Mouse (Mus musculus): Measurements from ENCODE around the gene Med19. TPM values are rescaled to one million over a fixed set of nuclear protein-coding genes. Genes with fewer than 3 reads are reported as not detected.

Gene Med19
- polyA plus RNA-seq, 1 experiment from 2014 or later = 26.6 TPM

GRCm38 (mm10) chr2:84637452-84638165 lies 40.6 kb upstream of the Med19 start:
- Histone ChIP-seq H3K9ac (ENCODE audit: low read length) (peak overlapping the region; percentile 63), H3K27ac (replicated peaks in 1 of 2; ENCODE audit: control insufficient read depth in 1 of 2, insufficient read depth in 1 of 2, low read depth in 2 of 2, low read length in 2 of 2) (peak overlapping the region; percentile 68 to 95), H3K27me3 (ENCODE audit: control insufficient read depth, insufficient read depth, low read length) (no peaks in the 10 kb centered on the region), H3K4me2 (ENCODE audit: low read length) (peak overlapping the region; percentile 60), H3K9me3 (ENCODE audit: control insufficient read depth, low read length) (no peaks in the 10 kb centered on the region), H3K4me1 (ENCODE audit: control insufficient read depth in 2 of 2, insufficient read depth in 2 of 2, low read length in 2 of 2) (peaks cover 28 to 93% of the 10 kb centered on the region in 2 experiments), H3K4me3 (ENCODE audit: control insufficient read depth in 1 of 2, insufficient read depth in 1 of 2, low read depth in 1 of 2, low read length in 2 of 2) (peak overlapping the region in 1 of 2 experiments; percentile 14; a peak in 2 of 4 replicates), H3K36me3 (ENCODE audit: control insufficient read depth, insufficient read depth, low read length) (peaks cover 11% of the 10 kb centered on the region; the same call in 1 of the 2 replicates)
- ATAC-seq (ENCODE audit: insufficient number of reproducible peaks, insufficient read depth, low FRiP score, low read depth) = no peak
- WGBS = 19% methylated on average over 6 of the region's 7 CpGs

GRCm38 (mm10) chr2:84638428-84639220 lies 39.6 kb upstream of the Med19 start:
- no peaks in the 10 kb centered on the region for H3K9me3 ChIP-seq (ENCODE audit: control insufficient read depth, low read length)
- 31% methylated on average over 5 of the region's 5 CpGs for WGBS
- peak overlapping the region in 1 of 2 experiments; percentile 14; a peak in 2 of 4 replicates for H3K4me3 ChIP-seq (ENCODE audit: control insufficient read depth in 1 of 2, insufficient read depth in 1 of 2, low read depth in 1 of 2, low read length in 2 of 2)
- H3K27ac ChIP-seq (replicated peaks in 1 of 2; ENCODE audit: control insufficient read depth in 1 of 2, insufficient read depth in 1 of 2, low read depth in 2 of 2, low read length in 2 of 2) = peak overlapping the region; percentile 68 to 95
- peaks cover 11% of the 10 kb centered on the region; the same call in 1 of the 2 replicates for H3K36me3 ChIP-seq (ENCODE audit: control insufficient read depth, insufficient read depth, low read length)
- ATAC-seq (ENCODE audit: insufficient number of reproducible peaks, insufficient read depth, low FRiP score, low read depth) = no peak
- no peaks in the 10 kb centered on the region for H3K27me3 ChIP-seq (ENCODE audit: control insufficient read depth, insufficient read depth, low read length)
- peak overlapping the region; percentile 60 for H3K4me2 ChIP-seq (ENCODE audit: low read length)
- H3K9ac ChIP-seq (ENCODE audit: low read length) = peak overlapping the region; percentile 56
- H3K4me1 ChIP-seq (ENCODE audit: control insufficient read depth in 2 of 2, insufficient read depth in 2 of 2, low read length in 2 of 2) = peaks cover 24 to 94% of the 10 kb centered on the region in 2 experiments

GRCm38 (mm10) chr2:84640833-84641232 lies 37.4 kb upstream of the Med19 start:
- no peak overlapping the region for H3K4me2 ChIP-seq (ENCODE audit: low read length)
- peaks cover 11% of the 10 kb centered on the region; the same call in 1 of the 2 replicates for H3K36me3 ChIP-seq (ENCODE audit: control insufficient read depth, insufficient read depth, low read length)
- H3K9ac ChIP-seq (ENCODE audit: low read length) = no peak overlapping the region
- no peaks in the 10 kb centered on the region for H3K9me3 ChIP-seq (ENCODE audit: control insufficient read depth, low read length)
- no peak overlapping the region for H3K4me3 ChIP-seq (ENCODE audit: control insufficient read depth in 1 of 2, insufficient read depth in 1 of 2, low read depth in 1 of 2, low read length in 2 of 2)
- H3K27ac ChIP-seq (replicated peaks in 1 of 2; ENCODE audit: control insufficient read depth in 1 of 2, insufficient read depth in 1 of 2, low read depth in 2 of 2, low read length in 2 of 2) = 0 out of 4 replicates have a peak overlapping the region, but pooled peaks of 1 of the 2 experiments have one; percentile 28
- H3K4me1 ChIP-seq (ENCODE audit: control insufficient read depth in 2 of 2, insufficient read depth in 2 of 2, low read length in 2 of 2) = peaks cover 16 to 90% of the 10 kb centered on the region in 2 experiments
- ATAC-seq (ENCODE audit: insufficient number of reproducible peaks, insufficient read depth, low FRiP score, low read depth) = no peak
- no peaks in the 10 kb centered on the region for H3K27me3 ChIP-seq (ENCODE audit: control insufficient read depth, insufficient read depth, low read length)

GRCm38 (mm10) chr2:84646138-84646537 lies 32.1 kb upstream of the Med19 start:
- H3K9me3 ChIP-seq (ENCODE audit: control insufficient read depth, low read length) = no peaks in the 10 kb centered on the region
- WGBS = 32% methylated on average over 1 of the region's 1 CpGs
- H3K27me3 ChIP-seq (ENCODE audit: control insufficient read depth, insufficient read depth, low read length) = no peaks in the 10 kb centered on the region
- peaks cover 11% of the 10 kb centered on the region; the same call in 1 of the 2 replicates for H3K36me3 ChIP-seq (ENCODE audit: control insufficient read depth, insufficient read depth, low read length)
- no peak overlapping the region for H3K4me3 ChIP-seq (ENCODE audit: control insufficient read depth in 1 of 2, insufficient read depth in 1 of 2, low read depth in 1 of 2, low read length in 2 of 2)
- no peak for ATAC-seq (ENCODE audit: insufficient number of reproducible peaks, insufficient read depth, low FRiP score, low read depth)
- H3K27ac ChIP-seq (replicated peaks in 1 of 2; ENCODE audit: control insufficient read depth in 1 of 2, insufficient read depth in 1 of 2, low read depth in 2 of 2, low read length in 2 of 2) = peak overlapping the region in 1 of 2 experiments; percentile 62; a peak in 2 of 4 replicates
- peak overlapping the region; percentile 44; the same call in 1 of the 2 replicates for H3K9ac ChIP-seq (ENCODE audit: low read length)
- H3K4me1 ChIP-seq (ENCODE audit: control insufficient read depth in 2 of 2, insufficient read depth in 2 of 2, low read length in 2 of 2) = peaks cover 7 to 60% of the 10 kb centered on the region in 2 experiments
- peak overlapping the region; percentile 39 for H3K4me2 ChIP-seq (ENCODE audit: low read length)

- Histone ChIP-seq H3K36me3 (ENCODE audit: control insufficient read depth, insufficient read depth, low read length) (0 out of 2 replicates have a peak, but pooled peaks cover 2% of the 10 kb centered on the region), H3K9ac (ENCODE audit: low read length) (no peak overlapping the region), H3K27ac (replicated peaks in 1 of 2; ENCODE audit: control insufficient read depth in 1 of 2, insufficient read depth in 1 of 2, low read depth in 2 of 2, low read length in 2 of 2) (no peak overlapping the region; a peak in 1 of 4 replicates), H3K4me2 (ENCODE audit: low read length) (peak overlapping the region; percentile 79), H3K4me1 (ENCODE audit: control insufficient read depth in 2 of 2, insufficient read depth in 2 of 2, low read length in 2 of 2) (peaks cover 7 to 50% of the 10 kb centered on the region in 2 experiments), H3K27me3 (ENCODE audit: control insufficient read depth, insufficient read depth, low read length) (no peaks in the 10 kb centered on the region), H3K4me3 (ENCODE audit: control insufficient read depth in 1 of 2, insufficient read depth in 1 of 2, low read depth in 1 of 2, low read length in 2 of 2) (no peak overlapping the region; a peak in 1 of 4 replicates), H3K9me3 (ENCODE audit: control insufficient read depth, low read length) (no peaks in the 10 kb centered on the region)
- no peak for ATAC-seq (ENCODE audit: insufficient number of reproducible peaks, insufficient read depth, low FRiP score, low read depth)
- WGBS = 78% methylated on average over 6 of the region's 6 CpGs
Observed at GRCm38 (mm10) chr2:84647051-84647568, 31.1 kb upstream of the Med19 start.

- H3K4me1 ChIP-seq (ENCODE audit: control insufficient read depth in 2 of 2, insufficient read depth in 2 of 2, low read length in 2 of 2) = peaks cover 6 to 37% of the 10 kb centered on the region in 2 experiments
- H3K36me3 ChIP-seq (ENCODE audit: control insufficient read depth, insufficient read depth, low read length) = no peaks in the 10 kb centered on the region
- H3K27me3 ChIP-seq (ENCODE audit: control insufficient read depth, insufficient read depth, low read length) = no peaks in the 10 kb centered on the region
- no peaks in the 10 kb centered on the region for H3K9me3 ChIP-seq (ENCODE audit: control insufficient read depth, low read length)
- peak overlapping the region; percentile 45 to 65 for H3K4me3 ChIP-seq (ENCODE audit: control insufficient read depth in 1 of 2, insufficient read depth in 1 of 2, low read depth in 1 of 2, low read length in 2 of 2)
- H3K9ac ChIP-seq (ENCODE audit: low read length) = peak overlapping the region; percentile 86
- WGBS = 8% methylated on average over 6 of the region's 6 CpGs
- H3K27ac ChIP-seq (replicated peaks in 1 of 2; ENCODE audit: control insufficient read depth in 1 of 2, insufficient read depth in 1 of 2, low read depth in 2 of 2, low read length in 2 of 2) = peak overlapping the region; percentile 51 to 52; a peak in 2 of 4 replicates
- peak overlapping the region; percentile 79 for H3K4me2 ChIP-seq (ENCODE audit: low read length)
- no peak for ATAC-seq (ENCODE audit: insufficient number of reproducible peaks, insufficient read depth, low FRiP score, low read depth)
Observed at GRCm38 (mm10) chr2:84648369-84648768, 29.8 kb upstream of the Med19 start.

GRCm38 (mm10) chr2:84649674-84650073 lies 28.5 kb upstream of the Med19 start:
- no peaks in the 10 kb centered on the region for H3K9me3 ChIP-seq (ENCODE audit: control insufficient read depth, low read length)
- H3K9ac ChIP-seq (ENCODE audit: low read length) = peak overlapping the region; percentile 86
- 0% methylated on average over 10 of the region's 10 CpGs for WGBS
- peak overlapping the region; percentile 95 for H3K27ac ChIP-seq (replicated peaks in 1 of 2; ENCODE audit: control insufficient read depth in 1 of 2, insufficient read depth in 1 of 2, low read depth in 2 of 2, low read length in 2 of 2)
- no peaks in the 10 kb centered on the region for H3K36me3 ChIP-seq (ENCODE audit: control insufficient read depth, insufficient read depth, low read length)
- peak overlapping the region; percentile 79 for H3K4me2 ChIP-seq (ENCODE audit: low read length)
- H3K4me3 ChIP-seq (ENCODE audit: control insufficient read depth in 1 of 2, insufficient read depth in 1 of 2, low read depth in 1 of 2, low read length in 2 of 2) = peak overlapping the region; percentile 65 to 86
- H3K4me1 ChIP-seq (ENCODE audit: control insufficient read depth in 2 of 2, insufficient read depth in 2 of 2, low read length in 2 of 2) = peaks cover 3 to 26% of the 10 kb centered on the region in 2 experiments; a peak in 3 of 4 replicates
- no peak for ATAC-seq (ENCODE audit: insufficient number of reproducible peaks, insufficient read depth, low FRiP score, low read depth)
- H3K27me3 ChIP-seq (ENCODE audit: control insufficient read depth, insufficient read depth, low read length) = no peaks in the 10 kb centered on the region

Data from heart, embryonic 14.5 days (tissue).